Mouse (Mus musculus) stomach, postnatal 0 days (tissue): ENCODE measurements around the gene Kif21b. TPM values are rescaled to one million over a fixed set of nuclear protein-coding genes. Genes with fewer than 3 reads are reported as not detected.

Experiments used
- ATAC-seq: fragments of 200-750 bp; cut with Nextera tagmentation; 2 replicates; pipeline ENCODE4 v1.8.0; 2017; ENCODE audit not compliant: low FRiP score, low TSS enrichment
- DNase-seq: peaks from one replicate; pipeline ENCODE4 v3.0.0-alpha.2; 2016; ENCODE audit warnings: low spot score
- H3K27ac ChIP-seq: fragments of 300-500 bp; sonication (generic); replicated peaks from 2 replicates; pipeline ENCODE4 v1.5.1; 2014; ENCODE audit warnings: mild to moderate bottlenecking, control low read depth
- H3K27me3 ChIP-seq: fragments of 300-500 bp; sonication (generic); 2 replicates; pipeline ENCODE4 v1.6.1; 2014; ENCODE audit warnings: low read length; ENCODE audit not compliant: control insufficient read depth, insufficient read depth
- H3K36me3 ChIP-seq: fragments of 300-500 bp; sonication (generic); 2 replicates; pipeline ENCODE4 v1.6.1; 2014; ENCODE audit warnings: low read length, mixed read lengths; ENCODE audit not compliant: control insufficient read depth, insufficient read depth
- H3K4me1 ChIP-seq: fragments of 300-500 bp; sonication (generic); replicated peaks from 2 replicates; pipeline ENCODE4 v1.6.1; 2014; ENCODE audit warnings: antibody characterized with exemption; ENCODE audit not compliant: control insufficient read depth, insufficient read depth
- H3K4me2 ChIP-seq: fragments of 300-500 bp; sonication (generic); replicated peaks from 2 replicates; pipeline ENCODE4 v1.6.1; 2014; ENCODE audit warnings: low read depth, mild to moderate bottlenecking, control low read depth, moderate library complexity
- H3K4me3 ChIP-seq: fragments of 300-500 bp; sonication (generic); 2 replicates; pipeline ENCODE4 v1.5.1; 2014; ENCODE audit warnings: low read depth, low read length, control low read depth
- H3K9ac ChIP-seq: fragments of 300-500 bp; sonication (generic); 2 replicates; pipeline ENCODE4 v1.6.1; 2014; ENCODE audit warnings: mild to moderate bottlenecking, low read length, control low read depth, mixed read lengths
- H3K9me3 ChIP-seq: fragments of 300-500 bp; sonication (generic); 2 replicates; pipeline ENCODE4 v1.6.1; 2016; ENCODE audit warnings: low read length; ENCODE audit not compliant: control insufficient read depth
- CTCF ChIP-seq: IDR thresholded peaks from 2 replicates; pipeline ENCODE4 v1.5.1; 2016; ENCODE audit warnings: antibody characterized with exemption, low read depth, mild to moderate bottlenecking, moderate library complexity
- EP300 ChIP-seq: optimal IDR thresholded peaks from 2 replicates; pipeline ENCODE3; 2016; ENCODE audit warnings: antibody characterized with exemption
- WGBS: fragments of 180-500 bp; shearing (Covaris S2); extraction: QIAGEN DNeasy Blood & Tissue Kit; methylation state at CpG from one replicate; pipeline ENCODE4 v1.1.7; 2014; 5-methylcytosine and 5-hydroxymethylcytosine counted together
- polyA plus RNA-seq: library from polyadenylated mRNA; unstranded; fragments of >200 nt; fragmentation: Nextera tagmentation; extraction: Ambion mirVana; gene quantifications from 2 replicates; pipeline ENCODE4 v1.2.1, GENCODE M21; 2015

Kif21b gene
- polyA plus RNA-seq, 1 experiment from 2014 or later = 0.29 TPM

- H3K9ac ChIP-seq = no peak overlapping the region
- no peak for ATAC-seq
- H3K27me3 ChIP-seq = no peaks in the 10 kb centered on the region
- H3K4me2 ChIP-seq = no peak overlapping the region
- WGBS = 67% methylated on average over 3 of the region's 3 CpGs
- TF ChIP-seq EP300 = no peak
- TF ChIP-seq CTCF = no peak
- no peak overlapping the region for H3K4me3 ChIP-seq
- H3K4me1 ChIP-seq = no peaks in the 10 kb centered on the region
- no peaks in the 10 kb centered on the region for H3K36me3 ChIP-seq
- no peak overlapping the region for H3K27ac ChIP-seq
- DNase-seq = no peak
- no peaks in the 10 kb centered on the region for H3K9me3 ChIP-seq
Measured at GRCm38 (mm10) chr1:136102551-136102950, 28.6 kb upstream of the Kif21b start.

- no peak for DNase-seq
- 52% methylated on average over 2 of the region's 2 CpGs for WGBS
- no peaks in the 10 kb centered on the region for H3K27me3 ChIP-seq
Measured at GRCm38 (mm10) chr1:136102981-136103380, 28.2 kb upstream of the Kif21b start.

DNA sequence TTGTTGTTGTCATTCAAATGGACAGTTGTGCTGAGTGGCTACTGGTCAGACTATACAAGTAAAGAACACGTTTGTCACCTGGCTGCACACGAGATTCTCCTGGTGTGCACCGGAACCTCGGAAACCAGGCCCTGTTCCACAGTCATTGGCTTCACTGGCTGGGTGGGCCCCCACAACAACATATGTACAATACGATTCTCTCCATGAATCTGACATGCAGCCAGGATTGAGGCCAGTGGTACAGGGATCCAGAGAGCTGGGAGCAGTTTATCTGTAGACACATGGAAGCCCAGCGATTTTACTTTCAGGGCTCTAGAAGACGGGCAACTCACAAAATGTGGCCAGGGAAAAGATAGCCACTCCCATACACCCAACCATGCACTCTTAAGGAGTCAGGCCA lies 27.5 kb upstream of the Kif21b start:
- H3K9me3 ChIP-seq = no peaks in the 10 kb centered on the region
- no peak for ATAC-seq

More at GRCm38 (mm10) chr1:136102981-136103380, 28.2 kb upstream of the Kif21b start:
- Histone ChIP-seq H3K4me3 (no peak overlapping the region), H3K9me3 (no peaks in the 10 kb centered on the region), H3K4me1 (no peaks in the 10 kb centered on the region), H3K9ac (no peak overlapping the region), H3K4me2 (no peak overlapping the region), H3K27ac (no peak overlapping the region), H3K36me3 (no peaks in the 10 kb centered on the region)
- no peak for ATAC-seq
- TF ChIP-seq EP300 = no peak
- TF ChIP-seq CTCF = no peak

GRCm38 (mm10) chr1:136104741-136105140 lies 26.4 kb upstream of the Kif21b start:
- no peak for DNase-seq

More for the DNA sequence above, 27.5 kb upstream of the Kif21b start:
- no peaks in the 10 kb centered on the region for H3K36me3 ChIP-seq
- H3K4me1 ChIP-seq = no peaks in the 10 kb centered on the region
- DNase-seq = no peak
- no peak overlapping the region for H3K9ac ChIP-seq
- 83% methylated on average over 7 of the region's 7 CpGs for WGBS
- H3K27me3 ChIP-seq = no peaks in the 10 kb centered on the region
- H3K4me3 ChIP-seq = no peak overlapping the region
- H3K4me2 ChIP-seq = no peak overlapping the region
- no peak overlapping the region for H3K27ac ChIP-seq
- TF ChIP-seq CTCF (no peak), EP300 (no peak)

DNA sequence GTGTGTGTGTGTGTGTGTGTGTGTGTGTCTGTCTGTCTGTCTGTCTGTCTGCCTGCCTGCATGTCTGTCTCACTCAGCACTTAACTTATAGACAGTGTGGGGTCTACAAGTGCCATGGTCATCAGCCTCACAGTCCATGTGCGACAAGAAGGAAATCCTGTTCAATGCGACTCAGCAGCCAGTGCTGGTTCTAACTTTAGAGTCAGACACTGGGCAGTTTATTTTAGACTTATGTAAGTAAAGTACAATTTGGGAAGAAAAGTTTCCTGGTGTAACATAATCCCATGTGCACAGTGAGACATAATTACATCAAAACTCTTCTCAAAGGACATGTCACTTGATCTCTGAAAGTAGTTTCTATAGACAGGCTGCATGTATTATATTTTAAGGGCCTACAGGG lies 21.7 kb upstream of the Kif21b start:
- Histone ChIP-seq H3K27me3 (no peaks in the 10 kb centered on the region), H3K36me3 (no peaks in the 10 kb centered on the region), H3K4me3 (no peak overlapping the region), H3K4me1 (no peaks in the 10 kb centered on the region), H3K27ac (no peak overlapping the region), H3K4me2 (no peak overlapping the region), H3K9ac (no peak overlapping the region), H3K9me3 (no peaks in the 10 kb centered on the region)
- ATAC-seq (no peak), DNase-seq (no peak)
- 59% methylated on average over 2 of the region's 2 CpGs for WGBS
- TF ChIP-seq EP300 (no peak), CTCF (no peak)

More at GRCm38 (mm10) chr1:136104741-136105140, 26.4 kb upstream of the Kif21b start:
- Histone ChIP-seq H3K27ac (no peak overlapping the region), H3K4me2 (no peak overlapping the region), H3K4me1 (no peaks in the 10 kb centered on the region), H3K9me3 (no peaks in the 10 kb centered on the region), H3K27me3 (no peaks in the 10 kb centered on the region), H3K36me3 (no peaks in the 10 kb centered on the region), H3K9ac (no peak overlapping the region), H3K4me3 (no peak overlapping the region)
- no peak for TF ChIP-seq CTCF
- no peak for TF ChIP-seq EP300
- WGBS = 60% methylated on average over 4 of the region's 4 CpGs
- ATAC-seq = no peak

- Histone ChIP-seq H3K36me3 (no peaks in the 10 kb centered on the region), H3K4me3 (no peak overlapping the region), H3K4me2 (no peak overlapping the region), H3K27ac (no peak overlapping the region), H3K4me1 (no peaks in the 10 kb centered on the region), H3K27me3 (no peaks in the 10 kb centered on the region), H3K9me3 (no peaks in the 10 kb centered on the region), H3K9ac (no peak overlapping the region)
- WGBS = 28% methylated on average over 3 of the region's 3 CpGs
- peak; percentile 87 for TF ChIP-seq CTCF
- TF ChIP-seq EP300 = no peak
- peak; percentile 30; the same call in 1 of the 2 replicates for ATAC-seq
- DNase-seq = peak; percentile 71
Measured at GRCm38 (mm10) chr1:136116183-136116582, 15.0 kb upstream of the Kif21b start.
